14 mouse cellular contexts compared by ENCODE assay signal in the genomic region with DNA sequence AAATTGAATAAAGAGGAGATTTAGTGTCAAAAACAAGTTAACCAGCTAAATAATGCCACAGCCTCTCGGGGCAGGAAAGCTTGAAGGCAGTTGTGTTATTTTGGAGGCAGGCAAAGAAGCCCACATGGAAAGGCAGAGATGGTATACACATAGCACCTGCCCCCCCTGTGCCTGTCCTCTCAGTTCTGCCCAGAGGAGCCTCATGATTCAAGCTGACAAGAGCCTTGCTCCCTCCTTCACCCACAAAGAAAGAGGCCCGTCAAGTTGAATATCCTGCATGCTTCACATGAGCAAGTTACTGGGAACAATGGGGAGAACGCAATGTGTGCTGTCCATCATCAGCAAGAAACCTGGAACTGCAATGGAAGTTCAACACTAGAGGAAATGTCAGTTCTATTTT.
"Had no signal": no experiment of that assay in that cellular context is flagged by ENCODE, and none has a peak within 500 bp of the region (broad histone marks: within the 10 kb centered on the region; RNA-seq: fewer than 3 reads in every experiment).

No protein-coding gene starts in this region.

- H3K9me3 ChIP-seq: limb, embryonic 12.5 days; liver, embryonic 13.5 days; lung, embryonic 15.5 days; megakaryocyte, embryonic 14.5 days had no signal

- H3K27ac ChIP-seq: kidney, postnatal 0 days; limb, embryonic 12.5 days; liver, embryonic 13.5 days; lung, embryonic 15.5 days; macrophage had no signal

- H3K36me3 ChIP-seq: limb, embryonic 12.5 days; liver, embryonic 13.5 days; lung, embryonic 15.5 days had no signal

- DNase-seq: kidney, adult 11 months; kidney, adult 9 months; kidney, postnatal 36 days; liver; liver, embryonic 13.5 days; liver, postnatal 0 days; lung, postnatal 14 days; right cerebral cortex, postnatal 14 days; thymus, postnatal 36 days had no signal

- H3K27me3 ChIP-seq: limb, embryonic 12.5 days; liver, embryonic 13.5 days; lung, embryonic 15.5 days; megakaryocyte, embryonic 14.5 days had no signal

- H3K4me3 ChIP-seq: limb, embryonic 12.5 days; liver, embryonic 13.5 days; lung, embryonic 15.5 days; megakaryocyte, embryonic 14.5 days had no signal

- H3K4me1 ChIP-seq: limb, embryonic 12.5 days; liver, embryonic 13.5 days; lung, embryonic 15.5 days; megakaryocyte, embryonic 14.5 days had no signal

- ATAC-seq: liver, postnatal 0 days had no signal

- H3K9ac ChIP-seq: limb, embryonic 12.5 days; liver, embryonic 13.5 days; liver, postnatal 0 days; lung, embryonic 15.5 days had no signal

- H3K4me2 ChIP-seq: limb, embryonic 12.5 days; liver, embryonic 13.5 days; lung, embryonic 15.5 days had no signal
